Mouse (Mus musculus) intestine, embryonic 16.5 days (tissue): ENCODE data around the gene Ccdc12. TPM values are rescaled to one million over a fixed set of nuclear protein-coding genes. Genes with fewer than 3 reads are reported as not detected.
"Not testable (repeated sequence)": the region's sequence is repeated elsewhere in the genome, so short reads cannot be mapped to it uniquely, and the experiment has no call there.

ENCODE experiments used
- ATAC-seq: fragments of 200-750 bp; cut with Nextera tagmentation; 2 replicates; pipeline ENCODE4 v1.8.0; 2017; ENCODE audit warnings: moderate TSS enrichment, moderate library complexity
- H3K27ac ChIP-seq: fragments of 300-500 bp; sonication (generic); 2 replicates; pipeline ENCODE4 v1.5.1; 2014; ENCODE audit warnings: mild to moderate bottlenecking, low read length
- H3K27me3 ChIP-seq: fragments of 300-500 bp; sonication (generic); replicated peaks from 2 replicates; pipeline ENCODE4 v1.6.1; 2014; ENCODE audit warnings: low read length, control low read depth, mixed read lengths; ENCODE audit not compliant: control insufficient read depth, insufficient read depth
- H3K36me3 ChIP-seq: fragments of 300-500 bp; sonication (generic); 2 replicates; pipeline ENCODE4 v1.6.1; 2014; ENCODE audit warnings: low read length, control low read depth; ENCODE audit not compliant: control insufficient read depth, insufficient read depth
- H3K4me1 ChIP-seq: fragments of 300-500 bp; sonication (generic); 2 replicates; pipeline ENCODE4 v1.6.1; 2014; ENCODE audit warnings: low read length, control low read depth, mixed read lengths; ENCODE audit not compliant: control insufficient read depth, insufficient read depth
- H3K4me2 ChIP-seq: fragments of 300-500 bp; sonication (generic); 2 replicates; pipeline ENCODE4 v1.6.1; 2014; ENCODE audit warnings: low read depth, low read length, control low read depth
- H3K4me3 ChIP-seq: fragments of 300-500 bp; sonication (generic); 2 replicates; pipeline ENCODE4 v1.5.1; 2014; ENCODE audit warnings: mild to moderate bottlenecking, low read length
- H3K9ac ChIP-seq: fragments of 300-500 bp; sonication (generic); 2 replicates; pipeline ENCODE4 v1.6.1; 2014; ENCODE audit warnings: low read depth, low read length
- H3K9me3 ChIP-seq: fragments of 300-500 bp; sonication (generic); 2 replicates; pipeline ENCODE4 v1.6.1; 2016; ENCODE audit warnings: low read length, control low read depth; ENCODE audit not compliant: control insufficient read depth
- WGBS: fragments of 180-500 bp; shearing (Covaris S2); extraction: QIAGEN DNeasy Blood & Tissue Kit; methylation state at CpG from one replicate; pipeline ENCODE4 v1.1.7; 2014; 5-methylcytosine and 5-hydroxymethylcytosine counted together
- polyA plus RNA-seq: library from polyadenylated mRNA; unstranded; fragments of >200 nt; fragmentation: Nextera tagmentation; extraction: Ambion mirVana; gene quantifications from 2 replicates; pipeline ENCODE4 v1.2.1, GENCODE M21; 2015

The Ccdc12 gene
- polyA plus RNA-seq, 1 experiment from 2014 or later, result 188 TPM

DNA sequence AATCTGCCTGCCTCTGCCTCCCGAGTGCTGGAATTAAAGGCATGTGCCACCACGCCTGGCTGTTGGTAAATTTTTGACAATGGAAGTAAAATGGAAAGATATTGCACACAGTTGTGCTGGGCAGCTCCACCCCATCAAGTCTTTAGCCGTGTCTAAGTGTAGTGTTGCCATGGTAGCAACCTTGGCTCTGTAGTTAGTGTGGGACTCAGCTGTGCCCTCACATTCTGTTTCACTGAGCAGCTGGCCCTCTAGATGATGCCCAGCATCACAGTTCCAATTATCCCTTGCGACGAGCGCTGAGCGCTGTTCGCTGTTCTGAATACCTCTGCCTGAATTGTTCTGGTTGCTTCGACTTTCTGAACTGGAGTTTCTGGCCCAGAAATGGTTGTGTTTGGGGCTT, 25.5 kb downstream of the Ccdc12 start:
- ATAC-seq, result no peak
- no peak overlapping the region for H3K4me3 ChIP-seq
- H3K27ac ChIP-seq, result no peak overlapping the region
- no peaks in the 10 kb centered on the region for H3K9me3 ChIP-seq
- H3K27me3 ChIP-seq, result no peaks in the 10 kb centered on the region
- H3K4me1 ChIP-seq, result peaks cover 57% of the 10 kb centered on the region
- H3K36me3 ChIP-seq, result no peaks in the 10 kb centered on the region
- WGBS, result 71% methylated on average over 9 of the region's 9 CpGs
- H3K4me2 ChIP-seq, result no peak overlapping the region
- no peak overlapping the region for H3K9ac ChIP-seq

DNA sequence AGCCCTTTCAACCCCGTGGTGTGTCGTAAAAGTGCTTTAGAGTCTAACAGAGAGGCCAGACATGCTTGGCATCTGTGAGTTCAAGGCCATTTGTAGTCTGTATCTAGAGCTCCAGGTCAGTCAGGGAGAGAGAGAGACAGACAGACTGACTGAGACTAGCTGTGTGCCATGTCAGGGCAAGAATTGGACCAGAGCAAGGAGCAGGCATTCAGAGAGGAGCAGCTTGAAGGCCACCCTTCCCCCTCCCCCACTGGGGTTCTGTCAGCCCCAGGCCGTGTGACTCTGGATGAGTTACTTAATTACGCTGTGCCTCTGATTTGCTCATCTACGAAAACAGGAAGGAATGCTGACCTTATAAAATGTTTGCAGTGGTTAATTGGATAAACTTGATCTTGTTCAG, 26.0 kb downstream of the Ccdc12 start:
- no peak overlapping the region for H3K9ac ChIP-seq
- no peak overlapping the region for H3K4me3 ChIP-seq
- no peaks in the 10 kb centered on the region for H3K27me3 ChIP-seq
- H3K4me1 ChIP-seq, result peaks cover 56% of the 10 kb centered on the region
- no peaks in the 10 kb centered on the region for H3K9me3 ChIP-seq
- ATAC-seq, result no peak
- 51% methylated on average over 5 of the region's 5 CpGs for WGBS
- H3K36me3 ChIP-seq, result no peaks in the 10 kb centered on the region
- H3K4me2 ChIP-seq, result no peak overlapping the region
- H3K27ac ChIP-seq, result 0 out of 2 replicates have a peak overlapping the region, but pooled peaks have one; percentile 15

DNA sequence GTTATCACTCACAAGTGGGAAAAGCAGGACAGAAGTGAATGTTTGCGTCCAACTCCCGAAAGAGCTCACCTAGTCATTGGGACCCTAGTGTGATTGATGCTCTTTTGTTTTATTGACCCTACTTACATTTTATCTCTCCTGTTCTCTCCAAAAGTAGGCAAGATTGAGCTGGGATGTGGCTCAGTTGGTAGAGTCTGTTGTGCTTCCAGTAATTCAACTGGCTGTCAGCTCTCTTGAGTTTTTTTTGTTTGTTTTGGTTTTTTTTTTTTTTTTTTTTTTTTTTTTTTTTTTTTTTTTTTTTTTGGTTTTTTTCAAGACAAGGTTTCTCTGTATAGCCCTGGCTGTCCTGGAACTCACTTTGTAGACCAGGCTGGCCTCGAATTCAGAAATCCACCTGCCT, 26.4 kb downstream of the Ccdc12 start:
- H3K9ac ChIP-seq, H3K27me3 ChIP-seq, H3K36me3 ChIP-seq, H3K4me2 ChIP-seq, H3K9me3 ChIP-seq, ATAC-seq, H3K27ac ChIP-seq, H3K4me3 ChIP-seq: not testable (repeated sequence)
- peaks cover 51% of the 10 kb centered on the region for H3K4me1 ChIP-seq
- 76% methylated on average over 3 of the region's 3 CpGs for whole genome bisulfite sequencing

GRCm38 (mm10) chr9:110683574-110684099, 27.3 kb downstream of the Ccdc12 start:
- Histone ChIP-seq H3K27ac (peak overlapping the region; percentile 92), H3K36me3 (no peaks in the 10 kb centered on the region), H3K4me1 (peaks cover 45% of the 10 kb centered on the region), H3K27me3 (no peaks in the 10 kb centered on the region), H3K4me3 (no peak overlapping the region), H3K4me2 (no peak overlapping the region), H3K9ac (peak overlapping the region; percentile 20), H3K9me3 (no peaks in the 10 kb centered on the region)
- ATAC-seq, result peak; percentile 45
- WGBS, result 48% methylated on average over 4 of the region's 4 CpGs

GRCm38 (mm10) chr9:110684100-110684831, 28.0 kb downstream of the Ccdc12 start:
- no peaks in the 10 kb centered on the region for H3K9me3 ChIP-seq
- peak; percentile 50 for ATAC-seq
- H3K27ac ChIP-seq, result peak overlapping the region; percentile 92
- no peaks in the 10 kb centered on the region for H3K36me3 ChIP-seq
- peak overlapping the region; percentile 38; the same call in 1 of the 2 replicates for H3K9ac ChIP-seq
- H3K27me3 ChIP-seq, result no peaks in the 10 kb centered on the region
- 0 out of 2 replicates have a peak overlapping the region, but pooled peaks have one; percentile 4 for H3K4me2 ChIP-seq
- peaks cover 49% of the 10 kb centered on the region for H3K4me1 ChIP-seq
- no peak overlapping the region for H3K4me3 ChIP-seq
- 45% methylated on average over 6 of the region's 6 CpGs for WGBS

DNA sequence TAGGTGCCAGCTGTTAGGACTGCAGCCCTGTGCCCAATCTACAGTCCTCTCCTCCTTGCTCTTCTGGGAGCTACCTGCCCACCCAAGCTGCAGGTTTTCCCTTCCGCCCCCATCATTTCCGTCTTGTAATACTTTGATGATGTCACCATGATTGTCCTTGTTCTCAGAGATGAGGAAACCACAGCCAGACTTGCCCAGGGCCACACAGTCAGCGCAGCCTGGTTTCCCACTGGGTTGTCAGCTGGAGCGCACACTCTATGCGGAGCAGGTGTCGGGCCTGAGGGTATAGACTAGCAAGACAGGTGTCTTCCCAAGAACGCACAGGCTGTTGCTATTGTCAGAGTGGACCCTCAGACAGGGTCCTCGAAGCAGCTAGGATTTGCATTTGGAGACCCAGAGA, 28.9 kb downstream of the Ccdc12 start:
- Histone ChIP-seq H3K4me1 (peaks cover 49% of the 10 kb centered on the region), H3K9ac (0 out of 2 replicates have a peak overlapping the region, but pooled peaks have one; percentile 35), H3K9me3 (no peaks in the 10 kb centered on the region), H3K4me2 (no peak overlapping the region), H3K27ac (peak overlapping the region; percentile 92), H3K27me3 (no peaks in the 10 kb centered on the region), H3K4me3 (no peak overlapping the region), H3K36me3 (no peaks in the 10 kb centered on the region)
- WGBS, result 84% methylated on average over 8 of the region's 8 CpGs
- no peak; the same call in 1 of the 2 replicates for ATAC-seq

- Histone ChIP-seq H3K27me3 (no peaks in the 10 kb centered on the region), H3K36me3 (no peaks in the 10 kb centered on the region), H3K4me2 (no peak overlapping the region), H3K9ac (0 out of 2 replicates have a peak overlapping the region, but pooled peaks have one; percentile 35), H3K4me3 (no peak overlapping the region), H3K27ac (peak overlapping the region; percentile 92), H3K4me1 (peaks cover 49% of the 10 kb centered on the region), H3K9me3 (no peaks in the 10 kb centered on the region)
- WGBS, result 64% methylated on average over 5 of the region's 5 CpGs
- ATAC-seq, result peak; percentile 79
Observed at GRCm38 (mm10) chr9:110685591-110685990, 29.3 kb downstream of the Ccdc12 start.

- Histone ChIP-seq H3K36me3 (no peaks in the 10 kb centered on the region), H3K9ac (0 out of 2 replicates have a peak overlapping the region, but pooled peaks have one; percentile 7), H3K27me3 (no peaks in the 10 kb centered on the region), H3K4me2 (no peak overlapping the region), H3K27ac (no peak overlapping the region), H3K9me3 (no peaks in the 10 kb centered on the region), H3K4me1 (peaks cover 49% of the 10 kb centered on the region), H3K4me3 (no peak overlapping the region)
- 58% methylated on average over 3 of the region's 3 CpGs for WGBS
- ATAC-seq, result no peak
Observed at GRCm38 (mm10) chr9:110686472-110686871, 30.2 kb downstream of the Ccdc12 start.

- H3K36me3 ChIP-seq, result no peaks in the 10 kb centered on the region
- no peak overlapping the region for H3K4me3 ChIP-seq
- no peaks in the 10 kb centered on the region for H3K9me3 ChIP-seq
- H3K4me2 ChIP-seq, result no peak overlapping the region
- 69% methylated on average over 5 of the region's 5 CpGs for WGBS
- ATAC-seq, result no peak
- H3K9ac ChIP-seq, result 0 out of 2 replicates have a peak overlapping the region, but pooled peaks have one; percentile 7
- peaks cover 46% of the 10 kb centered on the region for H3K4me1 ChIP-seq
- no peak overlapping the region; the same call in 1 of the 2 replicates for H3K27ac ChIP-seq
- no peaks in the 10 kb centered on the region for H3K27me3 ChIP-seq
Observed at GRCm38 (mm10) chr9:110687061-110687460, 30.8 kb downstream of the Ccdc12 start.
